Mouse (Mus musculus) lung, postnatal 0 days (tissue): ENCODE measurements at regions not wholly inside any gene's neighbourhood (a gene's known extent, or its start where the extent isn't known, plus 50 kb on each side); places are given as distances from the start of the nearest gene placed in this dataset.

Experiments
- ATAC-seq: fragments of 200-750 bp; cut with Nextera tagmentation; 2 replicates; pipeline ENCODE4 v1.8.0; 2017; ENCODE audit warnings: moderate library complexity
- DNase-seq: peaks from one replicate; pipeline ENCODE4 v3.0.0-alpha.2; 2016; ENCODE audit warnings: low spot score
- H3K27ac ChIP-seq: fragments of 300-500 bp; sonication (generic); 2 replicates; pipeline ENCODE4 v1.5.1; 2014; ENCODE audit warnings: antibody characterized with exemption, mild to moderate bottlenecking, low read length, mixed read lengths
- H3K27me3 ChIP-seq: fragments of 300-500 bp; sonication (generic); replicated peaks from 2 replicates; pipeline ENCODE4 v1.6.1; 2014; ENCODE audit warnings: low read length, mixed read lengths; ENCODE audit not compliant: insufficient read depth
- H3K36me3 ChIP-seq: fragments of 300-500 bp; sonication (generic); 2 replicates; pipeline ENCODE4 v1.6.1; 2014; ENCODE audit warnings: low read length, mixed read lengths; ENCODE audit not compliant: insufficient read depth
- H3K4me1 ChIP-seq: fragments of 300-500 bp; sonication (generic); 2 replicates; pipeline ENCODE4 v1.6.1; 2014; ENCODE audit warnings: antibody characterized with exemption, low read depth, low read length, mixed read lengths; ENCODE audit not compliant: insufficient read depth
- H3K4me2 ChIP-seq: fragments of 300-500 bp; sonication (generic); replicated peaks from 2 replicates; pipeline ENCODE4 v1.6.1; 2014; ENCODE audit warnings: low read depth, mild to moderate bottlenecking, low read length, moderate library complexity, mixed read lengths
- H3K4me3 ChIP-seq: fragments of 300-500 bp; sonication (generic); 2 replicates; pipeline ENCODE4 v1.5.1; 2014; ENCODE audit warnings: low read depth, low read length
- H3K9ac ChIP-seq: fragments of 300-500 bp; sonication (generic); replicated peaks from 2 replicates; pipeline ENCODE4 v1.6.1; 2014; ENCODE audit warnings: low read depth, mild to moderate bottlenecking
- H3K9me3 ChIP-seq: fragments of 300-500 bp; sonication (generic); 2 replicates; pipeline ENCODE4 v1.6.1; 2016; ENCODE audit warnings: low read length, mixed read lengths
- CTCF ChIP-seq: IDR thresholded peaks from 2 replicates; pipeline ENCODE4 v1.5.1; 2016; ENCODE audit warnings: antibody characterized with exemption, mild to moderate bottlenecking
- EP300 ChIP-seq: IDR thresholded peaks from 2 replicates; pipeline ENCODE4 v1.6.1; 2016; ENCODE audit warnings: antibody characterized with exemption, mild to moderate bottlenecking, control low read depth
- WGBS: fragments of 180-500 bp; shearing (Covaris S2); extraction: QIAGEN DNeasy Blood & Tissue Kit; methylation state at CpG from one replicate; pipeline ENCODE4 v1.1.7; 2014; 5-methylcytosine and 5-hydroxymethylcytosine counted together

DNA sequence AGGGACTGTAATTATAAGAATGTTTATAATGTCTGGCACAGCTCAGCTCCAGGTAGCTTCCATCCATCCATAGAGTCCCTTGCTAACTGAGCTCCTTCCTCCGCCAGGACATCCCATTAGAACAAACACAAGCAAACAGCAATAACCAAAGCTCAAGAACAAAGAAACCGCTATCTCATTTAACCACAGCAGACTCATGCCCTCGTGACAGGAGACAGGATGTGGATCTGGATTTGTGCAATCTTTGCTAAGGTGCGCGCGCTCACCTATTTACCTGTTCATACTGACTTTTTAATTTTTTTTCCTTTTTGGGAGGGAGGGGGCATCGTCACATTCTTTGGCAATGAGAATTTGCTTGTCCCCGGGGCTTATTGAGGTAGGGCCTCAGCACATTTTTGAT, 71.3 kb upstream of the Slc38a2 start:
- no peak overlapping the region for H3K27ac ChIP-seq
- H3K27me3 ChIP-seq, result no peaks in the 10 kb centered on the region
- H3K4me2 ChIP-seq, result no peak overlapping the region
- DNase-seq, result no peak
- no peak for ATAC-seq
- no peaks in the 10 kb centered on the region for H3K9me3 ChIP-seq
- WGBS, result 77% methylated on average over 8 of the region's 8 CpGs
- no peak overlapping the region for H3K4me3 ChIP-seq
- H3K9ac ChIP-seq, result no peak overlapping the region
- H3K36me3 ChIP-seq, result no peaks in the 10 kb centered on the region
- TF ChIP-seq CTCF, result no peak
- no peak for TF ChIP-seq EP300
- peaks cover 11% of the 10 kb centered on the region for H3K4me1 ChIP-seq

DNA sequence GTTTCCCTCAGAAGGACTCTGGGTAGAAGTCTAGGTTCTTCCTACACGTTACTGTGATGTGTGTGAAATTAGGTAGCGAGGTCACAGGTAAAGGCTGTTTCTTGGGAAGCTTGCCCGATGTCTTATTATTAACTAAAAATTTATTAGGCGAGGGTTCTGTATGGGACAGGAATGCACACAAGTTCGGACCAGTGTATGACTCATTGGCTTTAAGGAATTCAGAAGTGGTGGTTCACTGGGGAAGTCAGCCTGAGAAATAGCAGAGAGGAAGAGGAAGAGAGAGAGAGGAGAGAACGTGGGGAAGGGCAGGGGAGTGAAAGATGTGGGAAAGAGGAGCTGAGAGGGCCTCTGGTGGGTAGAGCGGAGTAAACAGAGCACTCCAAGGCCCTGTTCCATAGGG, 70.8 kb upstream of the Slc38a2 start:
- TF ChIP-seq EP300, result no peak
- no peak for TF ChIP-seq CTCF
- Histone ChIP-seq H3K27ac (no peak overlapping the region), H3K27me3 (no peaks in the 10 kb centered on the region), H3K9me3 (no peaks in the 10 kb centered on the region), H3K4me1 (peaks cover 11% of the 10 kb centered on the region), H3K9ac (no peak overlapping the region), H3K4me3 (no peak overlapping the region), H3K36me3 (no peaks in the 10 kb centered on the region), H3K4me2 (no peak overlapping the region)
- DNase-seq (peak; percentile 38), ATAC-seq (peak; percentile 31; the same call in 1 of the 2 replicates)
- WGBS, result 59% methylated on average over 7 of the region's 7 CpGs

DNA sequence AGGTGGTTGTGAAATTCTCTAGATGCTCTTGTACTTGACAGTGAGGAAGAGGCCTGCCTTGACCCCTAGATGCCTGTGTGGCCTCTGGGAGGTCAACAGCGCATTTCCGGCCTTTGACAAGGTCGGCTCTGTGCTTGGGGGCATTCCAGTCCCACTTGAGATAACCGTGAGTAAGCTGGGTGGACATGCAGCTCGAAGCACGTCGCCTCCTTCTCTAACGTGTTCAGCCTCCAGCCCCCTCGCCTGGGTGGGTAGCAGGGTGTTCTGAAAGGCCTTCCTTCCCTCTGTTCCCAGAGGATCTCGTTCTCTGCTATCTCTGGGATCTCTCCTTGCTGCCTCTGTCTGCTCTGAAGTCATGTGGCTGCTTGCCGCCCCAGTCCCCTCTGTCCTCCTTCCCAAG, 70.2 kb upstream of the Slc38a2 start:
- no peak for DNase-seq
- Histone ChIP-seq H3K4me3 (no peak overlapping the region), H3K4me1 (peaks cover 9% of the 10 kb centered on the region), H3K9me3 (no peaks in the 10 kb centered on the region), H3K4me2 (no peak overlapping the region), H3K36me3 (no peaks in the 10 kb centered on the region), H3K27ac (no peak overlapping the region), H3K27me3 (no peaks in the 10 kb centered on the region), H3K9ac (no peak overlapping the region)
- 45% methylated on average over 11 of the region's 11 CpGs for WGBS
- TF ChIP-seq EP300 (no peak), CTCF (no peak)
- ATAC-seq, result 0 out of 2 replicates have a peak, but pooled peaks have one; percentile 13

DNA sequence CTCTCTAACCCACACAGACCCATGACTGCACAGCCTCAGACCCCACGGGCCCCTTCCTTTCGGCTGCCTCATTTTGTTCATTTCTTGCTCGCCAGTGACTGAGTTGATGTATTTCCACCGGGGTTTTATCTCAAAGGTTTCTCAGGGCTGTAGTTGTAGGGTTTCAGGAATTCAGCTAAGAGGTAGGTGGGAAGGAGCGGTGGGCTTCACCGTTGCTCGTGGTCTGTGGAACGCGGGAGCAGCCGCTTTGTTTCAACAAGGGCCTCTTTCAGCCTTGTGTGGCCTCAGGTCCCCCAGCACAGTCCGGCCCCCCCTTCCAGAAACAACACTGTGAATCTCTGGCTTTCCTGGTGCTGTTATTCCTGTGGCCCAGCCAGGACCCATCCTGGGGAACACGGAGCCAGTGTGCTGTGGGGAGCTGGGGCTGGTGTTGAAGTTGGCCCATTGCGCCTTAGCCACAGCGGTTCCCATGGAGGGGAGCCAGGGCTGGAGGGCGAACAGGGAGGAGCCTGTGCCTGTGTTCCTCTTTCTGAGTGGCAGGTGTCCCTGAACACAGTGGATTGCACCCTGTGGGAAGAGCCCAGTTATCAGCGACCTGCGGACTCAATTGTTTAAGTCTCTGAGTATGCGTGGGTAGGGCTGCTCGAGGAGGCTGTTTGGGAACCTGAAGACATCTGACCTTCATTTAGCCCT, 68.9 kb upstream of the Slc38a2 start:
- no peaks in the 10 kb centered on the region for H3K36me3 ChIP-seq
- no peak for TF ChIP-seq EP300
- TF ChIP-seq CTCF, result no peak
- H3K9ac ChIP-seq, result no peak overlapping the region
- peak; percentile 28; the same call in 1 of the 2 replicates for ATAC-seq
- no peak overlapping the region for H3K4me3 ChIP-seq
- no peak overlapping the region for H3K27ac ChIP-seq
- no peak for DNase-seq
- 62% methylated on average over 19 of the region's 19 CpGs for WGBS
- no peaks in the 10 kb centered on the region for H3K9me3 ChIP-seq
- H3K27me3 ChIP-seq, result no peaks in the 10 kb centered on the region
- no peak overlapping the region for H3K4me2 ChIP-seq
- H3K4me1 ChIP-seq, result peaks cover 5% of the 10 kb centered on the region

DNA sequence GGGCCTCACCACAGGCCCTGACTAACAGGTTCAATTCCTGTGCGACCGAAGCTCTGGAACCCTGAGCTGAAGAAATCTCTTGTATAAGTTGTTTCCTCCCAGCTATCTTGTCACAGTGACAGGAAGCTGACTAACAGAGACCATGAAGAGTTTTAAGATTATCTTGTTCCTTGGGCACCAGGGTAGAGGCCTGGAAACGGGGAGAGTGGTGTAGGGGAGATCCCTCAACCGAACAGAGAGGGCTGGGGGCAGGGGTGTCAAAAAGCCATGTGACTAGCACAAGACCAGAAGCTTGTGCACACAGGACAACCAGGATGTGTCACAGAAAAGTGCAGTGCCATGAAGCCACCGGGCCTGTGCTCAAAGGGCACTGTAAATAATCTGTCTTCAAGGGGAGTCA, 67.7 kb upstream of the Slc38a2 start:
- DNase-seq (no peak), ATAC-seq (no peak)
- Histone ChIP-seq H3K36me3 (no peaks in the 10 kb centered on the region), H3K27ac (no peak overlapping the region), H3K4me3 (no peak overlapping the region), H3K27me3 (no peaks in the 10 kb centered on the region), H3K4me2 (no peak overlapping the region), H3K4me1 (peaks cover 5% of the 10 kb centered on the region; the same call in 1 of the 2 replicates), H3K9ac (no peak overlapping the region), H3K9me3 (no peaks in the 10 kb centered on the region)
- TF ChIP-seq CTCF (no peak), EP300 (no peak)
- 88% methylated on average over 5 of the region's 5 CpGs for WGBS

DNA sequence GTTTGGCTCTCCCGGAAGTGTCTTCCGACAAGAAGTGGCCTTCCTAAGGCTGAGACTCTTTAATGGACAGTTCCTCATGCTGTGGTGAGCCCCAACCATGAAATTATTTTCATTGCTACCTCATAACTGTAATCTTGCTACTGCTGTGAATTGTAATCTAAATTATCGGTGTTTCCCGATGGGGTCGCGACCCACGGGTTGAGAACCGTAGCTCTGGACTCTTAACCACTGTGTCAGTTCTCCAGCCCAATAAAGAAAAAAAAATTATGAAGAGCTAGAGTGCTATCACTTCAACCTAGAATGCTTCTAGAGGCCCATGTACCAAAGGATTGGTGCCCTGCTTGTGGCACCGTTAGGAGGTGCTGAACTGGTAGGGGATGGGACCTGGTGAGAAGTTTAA, 66.7 kb upstream of the Slc38a2 start:
- 91% methylated on average over 9 of the region's 9 CpGs for WGBS

More for the DNA sequence above, 66.7 kb upstream of the Slc38a2 start:
- no peaks in the 10 kb centered on the region for H3K27me3 ChIP-seq
- peaks cover 5% of the 10 kb centered on the region; the same call in 1 of the 2 replicates for H3K4me1 ChIP-seq
- TF ChIP-seq EP300, result no peak
- no peak for TF ChIP-seq CTCF
- no peaks in the 10 kb centered on the region for H3K36me3 ChIP-seq
- no peak overlapping the region for H3K9ac ChIP-seq
- DNase-seq (no peak), ATAC-seq (no peak)
- H3K4me3 ChIP-seq, result no peak overlapping the region
- H3K9me3 ChIP-seq, result no peaks in the 10 kb centered on the region
- H3K27ac ChIP-seq, result no peak overlapping the region
- H3K4me2 ChIP-seq, result no peak overlapping the region
